Mouse (Mus musculus) small intestine, adult 2 months (tissue): ENCODE results near the gene Rps27l.

Experiments
- CTCF ChIP-seq: fragments of 200-500 bp; IDR thresholded peaks from 2 replicates; pipeline ENCODE4 v1.5.1; 2012; ENCODE audit warnings: low read depth, mild to moderate bottlenecking, control low read depth, inconsistent platforms, low read length, moderate library complexity, mixed read lengths; ENCODE audit not compliant: insufficient replicate concordance, insufficient read length; ENCODE audit errors: extremely low read depth
- POLR2A ChIP-seq: fragments of 200-500 bp; IDR thresholded peaks from 2 replicates; pipeline ENCODE4 v1.6.1; 2012; ENCODE audit warnings: low read depth, mild to moderate bottlenecking, control low read depth, inconsistent platforms, low read length, moderate library complexity

DNA sequence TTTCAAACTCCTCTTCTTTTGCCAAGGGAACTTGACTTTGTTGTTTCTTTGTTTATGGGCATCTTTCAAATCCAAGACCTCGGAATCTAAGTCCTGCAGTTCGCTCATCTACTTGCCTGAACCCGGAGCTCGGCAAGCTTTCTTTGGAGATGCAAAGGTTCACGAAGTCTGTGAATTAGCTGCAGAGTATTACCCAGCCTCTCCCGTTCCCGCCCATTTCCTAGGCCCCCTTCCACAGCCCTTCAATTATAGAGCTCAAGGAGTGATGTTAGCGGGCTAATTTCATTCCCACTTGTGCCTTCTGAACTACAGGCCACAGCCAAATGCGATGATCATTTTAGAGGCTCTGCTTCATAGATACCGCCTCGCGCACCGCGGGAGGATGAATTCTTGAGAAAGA lies 25.9 kb upstream of the Rps27l start:
- TF ChIP-seq POLR2A: no peak
- TF ChIP-seq CTCF: no peak
